Mouse (Mus musculus) bone marrow macrophage, adult 2 months (primary cell): ENCODE measurements at regions not wholly inside any gene's neighbourhood (a gene's known extent, or its start where the extent isn't known, plus 50 kb on each side); places are given as distances from the start of the nearest gene placed in this dataset.
"Not testable (repeated sequence)": the region's sequence is repeated elsewhere in the genome, so short reads cannot be mapped to it uniquely, and the experiment has no call there.

Source experiments
- H3K27ac ChIP-seq: 2 replicates; pipeline ENCODE4 v1.5.1; 2012; ENCODE audit warnings: low read depth, low read length; ENCODE audit not compliant: insufficient read depth
- H3K4me1 ChIP-seq: 2 replicates; pipeline ENCODE4 v1.6.1; 2012; ENCODE audit warnings: low read length; ENCODE audit not compliant: control insufficient read depth, insufficient read depth
- H3K4me3 ChIP-seq: 2 replicates; pipeline ENCODE4 v1.5.1; 2012; ENCODE audit warnings: mild to moderate bottlenecking, low read length, moderate library complexity; ENCODE audit not compliant: insufficient read depth
- CTCF ChIP-seq: IDR thresholded peaks from 2 replicates; pipeline ENCODE4 v1.5.1; 2012; ENCODE audit warnings: low read depth, mild to moderate bottlenecking, low read length, moderate library complexity
- POLR2A ChIP-seq: IDR thresholded peaks from 2 replicates; pipeline ENCODE4 v1.6.1; 2012; ENCODE audit warnings: mild to moderate bottlenecking, low read depth, low read length, borderline replicate concordance

DNA sequence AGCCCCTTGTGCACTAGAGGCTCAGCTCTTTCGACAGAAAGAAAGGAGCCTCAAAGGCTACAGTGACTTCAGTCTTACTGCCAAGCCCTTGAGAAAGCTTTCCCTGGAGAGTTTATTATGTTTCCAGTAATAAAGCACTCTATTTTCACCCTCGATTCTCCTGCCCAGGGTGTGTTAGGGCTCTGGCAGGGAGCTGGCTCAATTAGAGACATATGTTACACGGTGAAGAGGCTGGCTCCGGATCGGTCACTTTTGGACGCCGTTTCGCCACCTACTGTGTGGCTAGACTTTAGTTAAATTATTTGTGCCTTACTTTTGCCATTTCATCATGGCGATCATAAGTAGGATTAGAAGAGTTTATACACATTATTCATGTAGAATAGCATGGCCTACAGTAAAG is 232.7 kb upstream of the Jarid2 start:
- TF ChIP-seq POLR2A (no peak), CTCF (no peak)
- no peak overlapping the region for H3K27ac ChIP-seq
- peaks cover 8% of the 10 kb centered on the region for H3K4me1 ChIP-seq
- no peak overlapping the region for H3K4me3 ChIP-seq

DNA sequence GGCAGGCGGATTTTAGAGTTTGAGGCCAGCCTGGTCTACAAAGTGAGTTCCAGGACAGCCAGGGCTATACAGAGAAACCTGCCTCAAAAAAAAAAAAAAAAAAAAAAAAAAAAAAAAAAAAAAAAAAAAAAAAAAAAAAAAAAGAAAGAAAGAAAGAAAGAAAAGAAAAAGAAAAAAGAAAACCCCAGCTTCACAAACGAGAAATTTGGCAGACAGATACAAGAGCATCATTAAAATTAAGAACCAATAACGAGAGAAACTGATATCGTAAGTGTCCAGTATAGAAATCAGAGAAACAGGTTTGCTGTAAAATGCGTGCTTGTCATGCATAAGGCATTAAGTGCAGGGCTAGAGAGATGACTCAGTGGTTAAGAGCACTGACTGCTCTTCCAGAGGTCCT is 228.4 kb upstream of the Jarid2 start:
- not testable (repeated sequence) for H3K27ac ChIP-seq, H3K4me3 ChIP-seq
- H3K4me1 ChIP-seq: peaks cover 36% of the 10 kb centered on the region

DNA sequence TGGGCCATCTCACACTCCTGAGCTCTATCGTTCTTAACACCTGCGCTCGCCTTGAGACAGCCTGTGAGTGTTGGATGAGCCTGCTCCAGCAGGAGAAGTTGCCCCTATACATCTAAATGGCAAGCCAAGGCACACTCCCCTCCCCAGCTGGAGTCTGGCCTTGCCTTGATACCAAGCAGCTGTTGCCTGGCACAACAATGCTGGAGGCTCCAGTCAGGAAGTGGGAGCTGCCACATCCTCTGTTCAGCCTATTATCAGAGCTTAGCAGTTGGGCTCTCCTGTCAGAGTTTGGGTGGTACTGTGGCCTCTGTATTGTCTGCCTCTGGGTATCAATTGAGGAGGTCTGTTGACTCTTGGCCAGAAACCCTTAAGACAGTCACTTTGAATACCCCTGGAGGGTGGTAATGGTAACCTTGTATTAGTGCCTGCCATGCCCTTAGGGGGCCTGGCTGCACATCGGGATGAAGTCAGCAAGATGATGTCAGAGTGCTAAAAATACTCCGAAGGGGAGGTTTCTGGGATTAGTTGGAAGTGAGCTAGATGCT is 227.4 kb upstream of the Jarid2 start:
- Histone ChIP-seq H3K4me1 (peaks cover 42% of the 10 kb centered on the region), H3K4me3 (no peak overlapping the region), H3K27ac (peak overlapping the region; percentile 45)
- TF ChIP-seq POLR2A (no peak), CTCF (no peak)

DNA sequence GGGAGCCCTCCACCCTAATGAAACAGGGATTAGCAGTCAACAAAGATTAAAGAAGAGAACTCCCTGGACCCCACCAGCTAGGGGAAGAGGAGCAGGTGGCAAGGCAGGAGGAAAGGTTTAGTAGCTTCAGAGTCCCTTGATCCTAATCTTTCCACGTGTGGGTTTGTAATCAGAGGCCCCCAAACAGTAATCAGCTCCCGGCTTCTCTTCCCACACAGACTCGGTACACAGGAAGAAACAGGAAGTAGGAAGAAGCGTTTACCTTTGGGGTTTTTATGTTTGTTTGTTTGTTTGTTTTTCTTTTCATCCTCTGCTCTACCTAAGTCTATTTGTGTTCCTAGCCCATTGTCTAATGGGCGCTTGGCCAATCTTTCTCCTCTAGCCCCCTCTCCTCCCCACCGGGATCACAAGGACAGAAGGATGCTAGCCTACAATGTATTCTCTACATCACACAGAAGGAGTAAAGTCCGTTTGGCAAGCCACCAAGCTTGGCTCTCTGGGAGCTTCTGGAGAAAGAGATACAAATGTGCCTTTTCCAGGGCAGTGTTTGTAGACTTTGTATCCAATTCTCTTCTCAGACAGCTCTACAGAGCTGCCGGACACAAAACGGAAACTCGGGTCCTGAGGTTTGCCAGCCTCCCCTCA is 226.5 kb upstream of the Jarid2 start:
- TF ChIP-seq POLR2A (no peak), CTCF (no peak)
- H3K27ac ChIP-seq: no peak overlapping the region
- peaks cover 47% of the 10 kb centered on the region for H3K4me1 ChIP-seq
- H3K4me3 ChIP-seq: no peak overlapping the region

DNA sequence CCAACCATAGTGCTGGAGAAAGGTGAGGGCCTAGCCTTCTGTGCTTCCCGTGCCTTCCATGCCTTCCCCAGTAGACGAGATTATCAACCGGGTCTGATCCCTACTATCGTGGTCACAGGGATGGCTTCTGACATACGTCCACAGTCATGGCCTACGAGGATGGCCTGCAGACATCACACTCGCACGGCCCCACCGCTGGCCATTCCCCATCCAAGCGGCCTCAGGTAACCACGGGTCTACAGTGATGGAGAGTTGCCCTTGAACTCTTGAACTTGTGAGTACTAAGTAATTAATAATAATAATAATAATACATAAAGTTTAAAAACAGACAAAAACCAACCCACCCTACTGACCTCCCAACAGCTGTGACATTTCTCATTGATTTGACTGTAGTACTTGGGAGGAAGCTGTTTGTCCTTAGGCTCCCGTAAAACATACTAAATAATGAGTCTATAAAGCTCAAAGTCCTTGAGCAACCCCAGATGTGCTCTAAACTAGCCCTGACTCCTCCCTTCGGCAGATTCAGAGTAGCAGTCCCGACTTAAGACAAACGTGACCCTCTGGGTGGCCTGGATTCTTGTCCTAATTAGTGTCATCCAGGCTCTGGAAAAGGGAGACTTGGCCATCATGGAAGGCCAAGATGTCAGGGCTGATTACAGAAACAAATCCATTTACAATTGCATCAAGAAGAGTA is 225.9 kb upstream of the Jarid2 start:
- no peak overlapping the region for H3K27ac ChIP-seq

DNA sequence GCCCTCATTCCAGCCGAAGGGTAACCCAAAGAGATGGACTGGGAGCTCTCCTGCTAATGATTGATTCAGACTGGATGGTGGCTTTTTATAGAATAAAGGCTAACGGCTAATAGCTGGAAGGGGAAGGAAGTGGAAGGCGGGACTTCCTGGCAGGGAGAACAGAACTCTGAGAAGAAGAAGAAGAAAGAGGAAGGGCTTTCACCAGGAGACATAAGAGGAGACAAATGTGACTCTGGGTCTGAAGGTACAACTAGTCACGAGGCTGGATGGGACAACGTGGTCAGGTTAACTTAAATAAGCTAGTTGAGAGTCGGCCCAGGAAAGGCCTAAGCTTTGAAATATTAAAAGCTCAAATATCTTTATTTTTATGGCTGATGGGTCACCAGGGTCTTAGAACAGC is 224.8 kb upstream of the Jarid2 start:
- TF ChIP-seq CTCF: no peak
- peak overlapping the region; percentile 92 for H3K27ac ChIP-seq
- H3K4me1 ChIP-seq: peaks cover 42% of the 10 kb centered on the region
- no peak overlapping the region for H3K4me3 ChIP-seq

More for the DNA sequence above, 225.9 kb upstream of the Jarid2 start:
- no peak overlapping the region for H3K4me3 ChIP-seq
- H3K4me1 ChIP-seq: peaks cover 42% of the 10 kb centered on the region
- TF ChIP-seq POLR2A: no peak

DNA sequence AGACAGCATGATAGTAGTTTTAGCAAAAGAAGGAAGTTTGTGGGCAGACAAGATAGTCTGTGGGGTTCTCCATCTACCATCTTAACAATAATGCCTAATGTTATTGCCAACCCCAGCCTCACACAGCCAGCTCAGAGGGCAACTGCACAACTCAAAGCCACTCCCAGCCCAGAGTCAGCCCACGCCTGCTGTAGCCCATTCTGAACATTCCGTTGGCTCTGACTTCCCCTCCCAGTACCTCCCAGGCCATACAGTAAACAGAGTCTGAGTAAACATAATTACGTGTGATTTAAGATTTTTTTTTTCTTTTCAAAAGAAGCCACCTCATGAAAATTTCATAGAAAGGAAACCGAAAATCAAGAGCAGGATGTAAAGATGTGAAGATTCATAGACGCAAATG is 222.3 kb upstream of the Jarid2 start:
- Histone ChIP-seq H3K27ac (no peak overlapping the region), H3K4me3 (no peak overlapping the region), H3K4me1 (peaks cover 36% of the 10 kb centered on the region)
- no peak for TF ChIP-seq CTCF
- no peak for TF ChIP-seq POLR2A

DNA sequence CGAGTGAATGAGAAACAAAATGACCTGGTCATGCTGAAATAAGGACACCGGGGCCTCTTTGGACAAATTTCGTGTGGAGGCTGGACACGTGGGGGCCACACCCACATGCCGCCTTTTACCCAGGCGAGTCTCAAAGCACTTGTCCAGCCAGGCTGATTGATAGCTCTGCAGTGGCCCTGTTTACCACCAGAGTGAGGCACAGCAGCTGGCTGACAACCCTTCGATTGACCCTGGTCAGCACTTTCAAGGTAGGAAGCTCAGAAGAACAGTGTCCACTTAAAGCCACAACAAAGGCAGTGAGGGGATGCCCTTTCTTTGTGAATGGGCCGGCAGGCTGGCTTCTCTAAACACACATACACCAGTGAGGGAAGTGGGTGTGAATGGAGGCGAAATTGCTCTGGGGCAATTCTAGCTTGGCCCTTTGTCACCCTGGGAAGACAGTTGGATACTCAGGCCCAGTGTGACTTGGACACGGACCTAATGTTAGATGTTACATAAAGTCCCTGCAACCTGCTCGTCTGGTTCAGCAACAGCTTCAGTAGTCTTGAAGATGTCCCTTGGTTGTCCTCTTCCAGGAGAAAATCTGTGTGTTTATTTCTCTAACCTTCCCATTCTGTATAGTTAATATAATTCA is 219.6 kb upstream of the Jarid2 start:
- no peak overlapping the region for H3K27ac ChIP-seq
- peaks cover 16% of the 10 kb centered on the region for H3K4me1 ChIP-seq
- H3K4me3 ChIP-seq: no peak overlapping the region
- TF ChIP-seq POLR2A (no peak), CTCF (no peak)

DNA sequence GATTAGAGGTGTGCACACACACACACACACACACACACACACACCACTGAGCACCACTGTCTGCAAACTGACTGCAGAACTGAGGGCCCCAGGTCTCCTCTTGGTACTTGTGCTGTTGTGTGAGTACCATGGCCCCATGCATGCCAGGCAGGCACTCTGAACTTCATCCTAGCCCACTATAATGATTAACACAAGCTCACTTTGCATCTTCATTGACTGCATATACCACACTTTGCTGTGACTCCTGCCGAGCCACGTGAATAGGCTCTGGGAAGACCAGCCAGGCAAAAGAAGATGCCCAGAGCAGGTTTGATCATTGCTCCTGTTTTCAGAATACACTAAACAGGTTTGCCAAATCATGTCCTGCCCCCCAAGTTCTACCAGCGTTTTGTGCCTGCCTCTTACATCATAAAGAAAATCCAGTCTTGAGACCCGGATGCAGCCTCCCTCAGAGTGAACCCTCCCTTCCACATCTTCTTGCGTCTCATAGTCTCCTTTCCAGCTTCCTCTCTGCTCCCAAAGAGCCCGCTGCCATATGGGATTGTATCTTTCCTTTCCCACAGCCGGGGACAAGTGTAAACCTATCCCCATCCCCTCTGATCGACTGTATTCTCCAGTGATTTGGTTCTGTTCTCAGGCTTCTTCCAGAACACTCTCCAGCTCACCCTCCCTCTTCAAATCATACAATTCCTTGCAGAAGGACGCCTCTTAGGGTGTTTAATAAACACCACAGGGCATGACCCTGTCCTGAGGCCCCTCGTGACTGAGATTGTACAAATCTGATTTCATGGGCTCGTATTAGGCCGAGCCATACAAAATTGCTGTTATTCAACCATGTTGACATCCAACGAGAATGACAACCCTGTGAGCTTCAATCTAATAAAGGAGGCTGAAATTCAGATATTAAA is 215.6 kb upstream of the Jarid2 start:
- peaks cover 8% of the 10 kb centered on the region for H3K4me1 ChIP-seq
- TF ChIP-seq CTCF: no peak
- no peak overlapping the region for H3K27ac ChIP-seq

More for the DNA sequence above, 215.6 kb upstream of the Jarid2 start:
- H3K4me3 ChIP-seq: no peak overlapping the region
